In genomic region chr7:144675632-144676031, GRCm38 (mm10) we compare ENCODE assay signal across 16 mouse cellular contexts.
"Had no signal": no experiment of that assay in that cellular context is flagged by ENCODE, and none has a peak within 500 bp of the region (broad histone marks: within the 10 kb centered on the region; RNA-seq: fewer than 3 reads in every experiment).

No protein-coding gene starts in this region.

- H3K4me2 ChIP-seq: lung, embryonic 15.5 days; midbrain, embryonic 13.5 days; midbrain, embryonic 15.5 days; neural tube, embryonic 12.5 days; stomach, embryonic 15.5 days had no signal

- H3K9ac ChIP-seq: liver, embryonic 14.5 days; lung, embryonic 15.5 days; midbrain, embryonic 13.5 days; midbrain, embryonic 15.5 days; neural tube, embryonic 12.5 days; stomach, embryonic 15.5 days had no signal

- H3K4me3 ChIP-seq: lung, embryonic 15.5 days; megakaryocyte, embryonic 14.5 days; midbrain, embryonic 13.5 days; midbrain, embryonic 15.5 days; neural tube, embryonic 12.5 days; stomach, embryonic 15.5 days had no signal

- H3K36me3 ChIP-seq: lung, embryonic 15.5 days; midbrain, embryonic 13.5 days; midbrain, embryonic 15.5 days; neural tube, embryonic 12.5 days; stomach, embryonic 15.5 days had no signal

- ATAC-seq: lung, postnatal 0 days; midbrain, embryonic 13.5 days; midbrain, embryonic 15.5 days had no signal

- DNase-seq: lung, adult 2 months; lung, postnatal 14 days; lung, postnatal 36 days; right cerebral cortex, postnatal 14 days; thymus, adult 18-20 months; thymus, postnatal 14 days; thymus, postnatal 36 days had no signal

- H3K9me3 ChIP-seq: lung, embryonic 15.5 days; megakaryocyte, embryonic 14.5 days; midbrain, embryonic 13.5 days; midbrain, embryonic 15.5 days; neural tube, embryonic 12.5 days; stomach, embryonic 15.5 days had no signal

- H3K27ac ChIP-seq: liver, embryonic 14.5 days; lung, embryonic 15.5 days; macrophage; midbrain, embryonic 13.5 days; midbrain, embryonic 15.5 days; neural tube, embryonic 12.5 days; stomach, embryonic 15.5 days had no signal

- H3K27me3 ChIP-seq: stomach, embryonic 15.5 days had no signal
